Mouse (Mus musculus) forelimb bud, embryonic 11.5 days (tissue): ENCODE results near the gene 9230104L09Rik.

Experiments
- DNase-seq: peaks from one replicate; pipeline ENCODE4 v3.0.0-alpha.2; 2012; ENCODE audit warnings: low read depth, low spot score

Gene 9230104L09Rik

DNA sequence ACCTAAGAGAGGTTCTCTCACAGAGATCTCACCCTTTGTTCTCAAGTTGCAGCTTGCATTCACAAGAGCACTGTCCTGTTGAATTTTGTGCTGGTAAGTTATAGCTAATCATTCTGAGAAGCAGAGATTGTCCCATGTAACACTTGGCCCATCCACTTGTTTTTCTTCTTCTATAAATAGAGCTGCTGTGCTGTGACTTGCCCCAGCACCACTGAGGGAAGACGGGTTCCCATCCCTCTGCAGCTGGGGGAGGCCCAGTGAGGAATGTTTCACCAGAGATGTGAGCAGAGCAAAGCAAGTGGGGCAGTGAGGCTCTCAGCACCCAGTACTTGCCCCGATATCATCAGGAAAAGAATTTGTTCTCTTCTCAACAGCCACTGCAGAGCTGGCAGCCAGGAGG, at the start of gene 9230104L09Rik:
Gene 9230104L09Rik (minus strand): TSS at position 73 of the 400 bp plus-strand sequence.
- DNase-seq = no peak

GRCm38 (mm10) chr2:148902286-148902685, 37.4 kb upstream of the 9230104L09Rik start:
- peak; percentile 40 for DNase-seq

- DNase-seq = no peak
Measured at GRCm38 (mm10) chr2:148900305-148900704, 35.5 kb upstream of the 9230104L09Rik start.

- DNase-seq = no peak
Measured at GRCm38 (mm10) chr2:148896219-148896618, 31.4 kb upstream of the 9230104L09Rik start.

GRCm38 (mm10) chr2:148893107-148893506, 28.3 kb upstream of the 9230104L09Rik start:
- no peak for DNase-seq

GRCm38 (mm10) chr2:148890021-148890851, 25.4 kb upstream of the 9230104L09Rik start:
- no peak for DNase-seq

GRCm38 (mm10) chr2:148889331-148890010, 24.6 kb upstream of the 9230104L09Rik start:
- no peak for DNase-seq

GRCm38 (mm10) chr2:148888872-148889271, 24.0 kb upstream of the 9230104L09Rik start:
- DNase-seq = no peak

GRCm38 (mm10) chr2:148884738-148885137, 19.9 kb upstream of the 9230104L09Rik start:
- DNase-seq = no peak

GRCm38 (mm10) chr2:148879199-148879598, 14.4 kb upstream of the 9230104L09Rik start:
- DNase-seq = no peak

- DNase-seq = no peak
Measured at GRCm38 (mm10) chr2:148878641-148879130, 13.8 kb upstream of the 9230104L09Rik start.

GRCm38 (mm10) chr2:148877016-148877770, 12.4 kb upstream of the 9230104L09Rik start:
- DNase-seq = no peak

DNA sequence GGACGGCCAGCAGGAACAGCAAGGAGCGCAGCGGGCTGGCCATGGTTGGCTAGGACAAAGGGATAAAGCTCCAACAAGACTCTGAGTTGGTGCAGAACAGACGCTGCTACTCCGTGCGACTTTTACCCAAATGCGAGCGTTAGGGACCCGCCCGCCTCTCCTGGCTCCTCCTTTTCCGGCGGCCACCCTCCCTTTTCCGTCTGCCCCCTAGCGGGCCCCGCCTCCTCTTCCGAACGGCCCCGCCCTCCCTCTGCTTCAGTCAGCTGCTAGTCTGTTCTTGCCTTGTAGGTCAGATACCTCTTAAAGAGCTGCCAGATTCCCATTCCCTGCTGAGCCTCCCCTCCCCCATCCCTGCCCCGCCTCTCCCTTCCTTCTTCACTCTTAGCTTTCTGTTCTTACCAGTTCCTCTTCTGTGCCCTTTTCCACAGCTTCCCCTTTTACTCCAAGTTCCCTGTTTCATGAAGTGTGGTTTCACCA, 10.5 kb upstream of the 9230104L09Rik start, which contains the start of gene Cst3:
Gene Cst3 (minus strand): TSS at position 358 of the 477 bp plus-strand sequence.
- DNase-seq = peak; percentile 78

DNA sequence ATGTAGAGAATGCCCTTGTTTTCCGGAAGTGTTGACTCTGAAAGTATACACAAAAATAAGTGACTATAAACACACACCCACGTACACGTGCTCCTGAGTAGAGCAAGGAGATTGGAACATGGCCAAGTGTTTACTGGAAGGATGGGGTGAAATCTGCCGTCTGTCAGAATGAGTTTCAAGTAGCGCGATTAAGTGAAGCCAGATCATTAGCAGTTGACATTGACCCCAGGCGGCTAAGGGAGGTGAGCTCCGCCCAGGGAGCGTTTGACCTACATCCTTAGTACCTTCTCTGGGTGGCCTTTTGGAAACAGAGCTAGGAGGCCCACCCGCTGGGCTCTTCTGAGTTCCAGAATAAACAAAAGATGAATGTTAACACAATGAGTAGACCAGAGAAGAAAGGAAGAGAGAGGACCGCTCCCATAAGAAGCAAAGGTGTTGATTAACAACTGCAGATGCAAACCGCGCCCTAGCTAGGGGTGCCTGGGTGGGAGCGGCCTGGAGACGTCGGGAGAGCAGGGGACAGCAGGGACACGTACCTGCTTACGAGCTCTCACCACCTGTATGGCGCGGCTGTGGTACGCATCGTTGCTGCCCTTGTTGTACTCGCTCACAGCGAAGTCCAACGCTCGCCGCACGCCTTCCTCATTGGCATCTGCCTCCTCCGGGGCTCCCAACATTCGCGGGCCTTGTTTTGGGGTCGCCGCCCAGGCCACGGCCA, 9.9 kb upstream of the 9230104L09Rik start:
- DNase-seq = no peak

DNA sequence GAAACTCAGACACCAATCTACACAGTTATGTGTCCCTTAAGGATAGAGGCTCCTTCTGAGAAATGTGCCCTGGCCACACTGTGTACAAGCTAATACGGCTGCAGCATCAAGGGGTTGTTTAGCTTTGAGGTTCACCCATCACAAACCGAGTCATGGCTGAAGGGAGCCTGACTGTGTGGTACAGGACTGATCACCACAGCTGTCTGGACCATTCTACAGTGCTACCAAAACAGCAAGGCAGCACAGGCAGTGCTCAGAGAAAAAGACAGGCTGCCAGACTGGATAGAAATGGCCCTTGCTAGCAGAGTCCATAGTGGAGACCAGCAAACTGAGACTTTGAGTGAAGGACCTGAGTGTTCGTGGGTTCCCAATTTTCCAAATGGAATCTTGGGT, 9.4 kb upstream of the 9230104L09Rik start:
- DNase-seq = no peak

- no peak for DNase-seq
Measured at GRCm38 (mm10) chr2:148872860-148873259, 8.0 kb upstream of the 9230104L09Rik start.

- DNase-seq = no peak
Measured at GRCm38 (mm10) chr2:148870526-148870925, 5.7 kb upstream of the 9230104L09Rik start.

- no peak for DNase-seq
Measured at GRCm38 (mm10) chr2:148868959-148869358, 4.1 kb upstream of the 9230104L09Rik start.

- no peak for DNase-seq
Measured at GRCm38 (mm10) chr2:148861693-148862092, 3.1 kb downstream of the 9230104L09Rik start.

GRCm38 (mm10) chr2:148860993-148861392, 3.8 kb downstream of the 9230104L09Rik start:
- DNase-seq = no peak

GRCm38 (mm10) chr2:148857506-148857905, 7.3 kb downstream of the 9230104L09Rik start:
- DNase-seq = no peak
